Mouse (Mus musculus) gastrocnemius, adult 2 months (tissue): ENCODE results near the gene Cad. TPM values are rescaled to one million over a fixed set of nuclear protein-coding genes. Genes with fewer than 3 reads are reported as not detected.
"Not testable (repeated sequence)": the region's sequence is repeated elsewhere in the genome, so short reads cannot be mapped to it uniquely, and the experiment has no call there.

Experiments
- DNase-seq: peaks from one replicate; pipeline ENCODE4 v3.0.0; 2022
- H3K27ac ChIP-seq: fragments of 200-600 bp; 2 replicates; pipeline ENCODE4 v1.8.1; 2022; ENCODE audit warnings: mild to moderate bottlenecking
- H3K4me3 ChIP-seq: fragments of 200-600 bp; 2 replicates; pipeline ENCODE4 v1.8.1; 2022; ENCODE audit warnings: mild to moderate bottlenecking, moderate library complexity
- CTCF ChIP-seq: fragments of 200-600 bp; IDR thresholded peaks from 2 replicates; pipeline ENCODE4 v1.8.1; 2022; ENCODE audit warnings: antibody characterized with exemption, mild to moderate bottlenecking, moderate library complexity
- intact Hi-C: fragments of 180-260 bp; cut with DNase I; formaldehyde crosslinking; loops from one replicate; pipeline ENCODE4 v1.15.1; 2025
- long read RNA-seq, 2 experiments: library from polyadenylated mRNA; stranded (forward); transcript quantifications; one replicate each; pipeline ENCODE4 v2.0.0; 2021
- total RNA-seq, 2 experiments: library from RNA; stranded (reverse); gene quantifications; 2 replicates each; pipeline ENCODE4 v1.2.3; 2021

Gene Cad
- total RNA-seq, result 10 to 100 TPM; 25.5 to 28.6 TPM
- long read RNA-seq, experiment 1, partial matches to known transcripts, result 8 of 18 reads
- long read RNA-seq, experiment 1, other reads (novel, unspliced or antisense), result 10 of 18 reads
- long read RNA-seq, experiment 2, partial matches to known transcripts, result 15 of 27 reads
- long read RNA-seq, experiment 2, other reads (novel, unspliced or antisense), result 12 of 27 reads

DNA sequence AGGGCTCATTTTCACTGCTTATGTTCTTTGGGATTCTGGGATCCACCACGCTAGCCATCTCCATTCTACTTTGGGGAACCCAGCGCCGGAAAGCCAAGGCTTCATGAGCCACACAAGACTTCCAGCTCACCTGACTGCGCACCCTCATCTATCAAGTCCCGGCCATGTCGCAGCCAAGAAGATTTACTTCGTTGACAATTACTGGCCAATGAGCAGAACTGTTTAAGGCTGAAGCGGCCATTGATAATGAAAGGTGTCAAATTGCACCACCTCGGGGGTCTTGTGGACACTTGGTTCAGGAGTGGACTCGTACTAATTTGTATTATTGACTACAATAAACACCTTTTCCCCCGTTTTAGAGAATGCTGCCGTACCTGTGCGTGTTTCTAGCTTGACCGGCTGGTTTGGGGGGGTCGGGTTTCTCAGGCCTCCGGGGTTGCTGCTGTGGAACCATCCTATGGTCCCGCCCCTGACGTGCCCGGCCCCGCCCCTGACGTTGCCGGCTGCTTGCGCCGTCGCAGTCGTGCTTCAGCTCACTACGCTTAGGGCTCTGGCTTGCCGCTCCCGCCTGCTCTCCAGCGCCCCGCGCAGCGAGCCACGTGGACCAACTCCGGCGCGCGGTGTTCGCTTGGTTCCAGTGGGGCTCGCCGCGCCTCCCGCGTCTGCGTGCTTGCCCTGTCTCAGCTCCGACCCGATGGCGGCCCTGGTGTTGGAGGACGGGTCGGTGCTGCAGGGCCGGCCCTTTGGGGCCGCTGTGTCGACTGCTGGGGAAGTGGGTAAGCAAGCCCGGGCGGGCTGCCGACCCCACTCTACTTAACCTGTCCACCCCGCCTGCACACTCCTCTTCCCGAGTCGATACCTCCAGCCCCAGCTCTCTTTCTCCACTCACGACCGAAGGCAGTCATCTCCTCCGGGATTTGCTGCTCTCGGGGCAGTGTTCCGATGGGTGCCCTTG, at the start of gene Cad:
Cad (plus strand) TSS at position 520 of the 955 bp plus-strand sequence.
- intact Hi-C loops, result no loop called here
- Histone ChIP-seq H3K4me3 (peak within 1 kb of the TSS; percentile 88), H3K27ac (peak within 1 kb of the TSS; percentile 90)
- DNase-seq, result peak; percentile 97
- TF ChIP-seq CTCF, result peak; percentile 27

GRCm38 (mm10) chr5:31012737-31013136, 41.8 kb upstream of the Cad start:
- TF ChIP-seq CTCF, result no peak

DNA sequence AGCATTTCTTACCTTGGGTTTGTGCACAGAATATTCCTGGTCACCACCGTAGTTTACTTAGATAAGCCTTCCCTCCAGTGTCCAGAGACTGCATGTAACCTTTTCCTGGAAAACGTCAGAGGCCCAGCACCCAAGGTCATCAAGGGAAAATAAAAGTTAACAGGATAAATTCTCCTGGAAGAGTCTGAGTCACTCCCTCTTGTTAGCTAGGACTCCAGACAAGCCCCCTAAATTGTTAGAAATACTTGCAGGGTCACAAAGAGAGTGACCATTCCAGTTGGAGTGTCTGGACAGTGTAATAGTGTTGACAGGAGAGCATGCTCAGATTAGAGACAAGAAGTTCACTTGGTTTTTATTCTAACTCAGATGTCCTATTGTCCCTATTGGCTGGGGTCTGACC, 38.7 kb upstream of the Cad start:
- no peak for TF ChIP-seq CTCF
- Histone ChIP-seq H3K4me3 (no peak overlapping the region), H3K27ac (no peak overlapping the region)
- intact Hi-C loops, result no loop called here
- no peak for DNase-seq

More at GRCm38 (mm10) chr5:31012737-31013136, 41.8 kb upstream of the Cad start:
- Histone ChIP-seq H3K27ac (no peak overlapping the region), H3K4me3 (no peak overlapping the region)
- DNase-seq, result no peak
- intact Hi-C loops, result no loop called here

DNA sequence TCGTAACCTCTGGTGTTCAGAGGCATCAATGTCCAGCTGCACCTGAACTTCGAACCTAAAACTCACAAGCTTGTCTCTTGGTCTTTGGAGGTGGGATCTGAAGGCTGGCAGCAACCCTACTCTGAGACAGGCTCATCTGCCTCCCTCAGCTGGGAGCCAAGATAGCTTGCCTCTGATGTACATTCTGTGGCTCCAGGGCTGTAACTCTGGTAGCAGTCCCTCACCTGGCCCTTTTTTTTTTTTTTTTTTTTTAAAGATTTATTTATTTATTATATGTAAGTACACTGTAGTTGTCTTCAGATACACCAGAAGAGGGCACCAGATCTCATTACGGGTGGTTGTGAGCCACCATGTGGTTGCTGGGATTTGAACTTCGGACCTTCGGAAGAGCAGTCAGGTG, 32.8 kb upstream of the Cad start:
- intact Hi-C loops, DNase-seq, H3K27ac ChIP-seq, H3K4me3 ChIP-seq: not testable (repeated sequence)

DNA sequence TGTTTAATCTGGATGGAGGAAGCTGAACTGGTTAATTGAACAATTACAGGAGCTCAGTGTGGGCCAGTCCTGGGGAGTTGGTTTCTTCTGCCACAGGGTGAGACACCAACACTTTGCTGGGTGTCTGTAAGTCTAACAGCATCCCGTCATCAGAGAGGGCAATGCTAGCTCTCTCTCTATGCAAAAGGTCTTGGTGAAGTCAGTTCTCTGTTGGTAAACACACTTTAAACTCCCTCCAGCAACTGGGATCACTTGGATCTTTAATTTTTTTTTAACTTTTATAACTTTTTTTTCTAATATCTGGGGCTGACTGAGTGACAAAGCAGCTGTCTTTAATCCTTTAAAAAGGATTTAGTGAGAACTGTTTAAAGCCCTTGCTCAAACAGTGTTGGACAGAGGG, 31.9 kb upstream of the Cad start:
- intact Hi-C loops, result no loop called here
- no peak for DNase-seq
- Histone ChIP-seq H3K27ac (no peak overlapping the region), H3K4me3 (no peak overlapping the region)
- no peak for TF ChIP-seq CTCF

DNA sequence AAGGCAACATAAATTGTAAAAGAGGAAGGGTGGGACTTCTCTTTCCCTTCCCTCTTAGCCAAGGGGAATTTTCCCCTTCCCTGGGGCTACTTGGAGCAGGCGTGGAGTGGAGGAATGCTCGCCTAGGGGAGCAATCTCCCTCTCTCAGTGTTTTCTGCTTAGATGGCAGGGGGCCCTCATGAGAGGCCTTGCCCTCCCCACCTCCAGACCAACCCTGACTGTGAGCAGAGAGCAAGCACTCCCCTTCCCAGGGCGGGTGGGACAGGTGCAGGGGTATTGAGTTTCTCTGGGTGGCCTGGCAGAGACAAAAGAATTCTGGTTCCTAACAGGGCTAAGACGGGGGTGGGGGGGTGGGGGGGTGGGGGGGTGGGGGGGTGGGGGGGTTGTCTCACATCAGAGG, 31.3 kb upstream of the Cad start:
- DNase-seq, result no peak
- intact Hi-C loops, result no loop called here
- no peak for TF ChIP-seq CTCF
- Histone ChIP-seq H3K27ac (peak overlapping the region; percentile 40; the same call in 1 of the 2 replicates), H3K4me3 (no peak overlapping the region)

DNA sequence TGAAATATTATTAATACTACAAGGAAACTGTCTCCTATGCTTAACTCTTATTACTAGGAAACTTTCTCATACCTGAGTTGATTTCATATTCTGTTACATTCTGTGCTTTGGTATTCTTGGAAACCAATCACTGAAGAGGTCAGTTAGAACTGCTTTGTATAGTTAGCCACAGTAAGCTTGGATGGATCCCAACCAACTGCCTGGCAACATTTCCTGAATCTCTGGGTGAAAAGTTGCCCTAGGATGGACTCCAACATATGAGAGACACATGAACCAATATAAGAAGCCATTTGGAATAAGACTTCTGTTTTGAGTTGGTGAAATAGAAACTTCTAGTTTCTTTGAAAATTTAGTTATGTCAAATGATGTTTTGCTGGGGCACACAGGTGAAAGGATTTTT, 29.9 kb upstream of the Cad start:
- Histone ChIP-seq H3K27ac (no peak overlapping the region), H3K4me3 (no peak overlapping the region)
- no peak for TF ChIP-seq CTCF
- DNase-seq, result no peak
- intact Hi-C loops, result no loop called here

DNA sequence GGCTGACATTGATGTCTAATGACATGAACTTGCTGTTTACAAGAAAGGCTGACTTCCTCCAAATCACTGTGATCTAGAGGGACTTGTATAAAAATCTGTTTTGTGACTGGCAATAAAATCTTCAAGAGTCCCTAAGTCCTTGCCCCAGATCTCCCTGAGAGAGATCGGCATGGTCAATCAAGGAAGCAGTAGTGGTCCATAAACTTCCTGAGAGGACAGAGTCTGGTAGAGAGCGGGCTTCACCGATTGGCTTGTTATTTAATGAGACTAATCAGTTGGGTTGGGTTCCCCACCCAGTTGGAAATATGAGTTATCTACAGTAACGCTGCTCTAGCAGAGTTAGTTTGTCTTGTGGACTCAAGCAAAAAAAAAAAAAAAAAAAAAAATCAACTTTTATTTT, 23.7 kb upstream of the Cad start:
- no peak for TF ChIP-seq CTCF
- H3K4me3 ChIP-seq, result no peak overlapping the region
- intact Hi-C loops, result no loop called here
- H3K27ac ChIP-seq, result no peak overlapping the region
- no peak for DNase-seq

GRCm38 (mm10) chr5:31031508-31031907, 23.1 kb upstream of the Cad start:
- Histone ChIP-seq H3K27ac (no peak overlapping the region), H3K4me3 (no peak overlapping the region)
- TF ChIP-seq CTCF, result no peak
- DNase-seq, result no peak
- intact Hi-C loops, result no loop called here

DNA sequence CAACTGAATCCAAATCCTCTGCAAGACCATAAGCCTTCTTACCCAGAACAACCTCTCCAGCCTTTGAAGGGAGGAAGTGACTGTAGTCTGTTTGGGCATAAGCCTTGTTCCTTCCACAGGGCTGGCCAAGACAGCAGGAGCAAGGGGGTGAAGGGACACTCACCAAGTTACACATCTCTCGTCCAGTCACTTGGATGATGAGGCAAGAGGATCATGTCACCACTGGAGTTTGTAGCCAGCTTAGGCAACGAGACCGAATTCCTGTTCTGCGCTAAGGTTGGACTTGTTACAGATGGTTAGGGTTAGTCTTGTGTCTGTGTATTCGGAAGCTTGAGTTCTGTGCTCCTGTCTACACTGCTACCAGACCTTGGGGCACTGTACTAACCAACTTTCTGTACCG, 19.9 kb upstream of the Cad start:
- no peak overlapping the region for H3K27ac ChIP-seq
- intact Hi-C loops, result no loop called here
- H3K4me3 ChIP-seq, result no peak overlapping the region
- no peak for TF ChIP-seq CTCF
- no peak for DNase-seq

- H3K4me3 ChIP-seq, H3K27ac ChIP-seq, intact Hi-C loops, DNase-seq: not testable (repeated sequence)
These were observed 18.0 kb upstream of the Cad start for GRCm38 (mm10) chr5:31036556-31036955.

DNA sequence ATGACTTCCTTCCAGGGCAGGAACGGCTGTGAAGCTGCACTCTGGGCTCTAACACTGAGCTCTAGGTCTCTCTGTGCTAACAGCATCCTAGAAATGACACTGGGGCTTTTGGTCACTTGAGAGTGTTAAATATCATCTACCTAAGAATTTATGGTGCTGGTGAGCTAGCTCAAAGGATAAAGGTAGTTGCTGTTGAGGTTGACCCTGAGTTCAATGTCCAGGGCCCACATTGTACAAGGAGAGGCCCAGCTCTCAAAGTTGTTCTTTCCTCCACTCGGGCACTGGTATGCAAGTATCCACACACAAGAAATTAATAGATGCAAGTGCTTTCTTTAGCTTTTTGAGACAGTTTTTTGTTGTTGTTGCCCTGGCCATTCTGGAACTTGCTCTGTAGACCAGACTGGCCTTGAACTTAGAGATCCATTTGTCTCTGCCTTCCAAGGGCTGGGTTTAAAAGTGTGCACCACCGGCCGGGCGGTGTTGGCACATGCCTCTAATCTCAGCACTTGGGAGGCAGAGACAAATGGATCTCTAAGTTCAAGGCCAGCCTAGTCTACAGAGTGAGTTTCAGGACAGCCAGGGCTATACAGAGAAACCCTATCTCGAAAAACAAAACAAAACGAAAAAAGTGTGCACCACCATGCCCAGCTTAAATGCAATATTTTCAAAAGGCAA, 16.3 kb upstream of the Cad start:
- Histone ChIP-seq H3K4me3 (no peak overlapping the region), H3K27ac (no peak overlapping the region)
- no peak for DNase-seq
- intact Hi-C loops, result no loop called here
- TF ChIP-seq CTCF, result no peak

GRCm38 (mm10) chr5:31046416-31046815, 8.2 kb upstream of the Cad start:
- H3K27ac ChIP-seq, result no peak overlapping the region
- intact Hi-C loops, result loop anchor here (5.0 to 10.0 kb wide), 3 partner anchors 74 to 248 kb away; partner anchors contain the start of genes Fndc4, Gckr and Ift172
- no peak for TF ChIP-seq CTCF
- no peak for DNase-seq
- H3K4me3 ChIP-seq, result no peak overlapping the region
